Mouse (Mus musculus) layer of hippocampus, adult 18-20 months (tissue): ENCODE measurements around the gene Plch2. TPM values are rescaled to one million over a fixed set of nuclear protein-coding genes. Genes with fewer than 3 reads are reported as not detected.

Source experiments
- DNase-seq, 2 experiments: peaks; one replicate each; pipeline ENCODE4 v3.0.0; 2022; ENCODE audit warnings: low spot score in 2 of 2
- total RNA-seq, 2 experiments: library from RNA; stranded (reverse); gene quantifications; 2 replicates each; pipeline ENCODE4 v1.2.3; 2021

Gene Plch2
- total RNA-seq, 2 experiments from 2014 or later = 93.4 to 102 TPM

DNA sequence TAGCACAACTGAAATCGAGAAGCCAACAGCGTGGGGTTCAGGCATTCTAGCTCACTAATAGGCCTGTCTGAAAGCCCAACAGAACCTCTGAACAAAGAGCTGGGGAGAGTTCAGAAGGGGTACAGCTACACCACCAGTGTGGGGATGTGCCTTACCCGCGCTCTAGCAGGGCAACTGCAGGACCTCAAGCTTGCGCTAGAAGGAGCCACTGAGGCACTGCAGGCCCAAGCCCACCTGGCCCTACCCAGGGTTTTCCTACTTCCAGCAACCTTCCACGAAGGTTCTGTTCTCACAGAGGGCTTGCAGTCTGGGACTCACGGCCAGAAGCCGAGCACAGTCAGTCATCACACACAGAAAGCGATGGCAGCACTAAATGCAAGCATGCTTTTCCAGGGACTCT, 18.6 kb upstream of the Plch2 start:
- no peak for DNase-seq

DNA sequence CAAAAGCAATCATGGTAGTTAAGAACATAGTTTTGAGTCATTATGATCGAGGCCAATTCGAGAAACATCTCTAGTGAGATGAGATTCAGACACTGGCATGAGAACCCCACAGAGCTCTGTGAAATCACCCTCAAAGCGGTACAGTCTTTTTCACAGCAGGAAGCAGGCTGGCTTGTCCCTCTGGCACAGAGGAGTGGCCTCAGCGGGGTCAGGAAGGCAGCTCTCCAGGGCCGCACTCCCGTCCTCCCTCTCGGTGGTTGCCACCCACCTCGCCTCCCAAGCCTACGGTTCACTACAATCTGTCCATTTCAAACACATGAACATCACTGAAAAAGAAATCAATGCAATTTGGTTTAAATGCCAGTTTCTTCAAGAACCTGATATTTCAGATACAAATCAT, 17.8 kb upstream of the Plch2 start:
- no peak for DNase-seq

DNA sequence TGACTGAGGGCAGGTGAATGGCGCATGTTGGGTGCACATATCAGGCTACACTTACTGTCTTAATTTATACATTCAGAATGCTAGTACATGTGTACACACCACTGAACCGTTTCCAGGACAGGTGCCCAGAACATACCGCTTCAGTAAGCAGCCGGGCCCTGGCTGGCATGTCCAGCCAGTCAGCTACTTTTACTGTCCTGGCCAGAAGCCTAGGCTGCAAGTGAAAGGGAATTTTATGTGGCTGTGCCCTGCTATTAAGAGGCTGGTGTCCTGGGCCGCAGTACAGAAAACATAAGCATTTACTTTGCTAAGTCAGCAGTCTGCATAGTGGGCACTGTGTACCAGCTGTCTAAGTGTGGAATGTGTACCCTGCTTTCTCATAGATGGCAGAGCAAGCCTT, 14.3 kb upstream of the Plch2 start:
- DNase-seq = no peak

DNA sequence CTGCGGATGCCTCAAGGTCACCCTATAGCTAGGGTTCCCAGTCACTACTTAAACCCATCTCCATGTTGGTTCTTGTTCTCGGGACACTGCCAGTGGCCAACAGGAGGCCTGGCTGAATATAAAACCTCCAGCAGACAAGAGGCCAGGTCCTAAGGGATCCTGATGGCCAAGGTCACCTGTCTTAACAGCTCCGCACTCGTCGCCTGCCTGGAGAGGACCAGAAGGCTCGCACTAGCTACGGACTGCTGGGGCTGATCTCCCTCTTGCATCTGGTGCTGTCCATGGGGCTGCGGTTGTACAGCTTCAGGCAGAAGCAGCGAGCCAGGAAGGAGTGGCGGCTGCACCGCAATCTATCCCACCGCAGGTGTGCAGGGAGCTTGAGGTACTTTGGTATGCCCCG, 13.6 kb upstream of the Plch2 start:
- DNase-seq = no peak

DNA sequence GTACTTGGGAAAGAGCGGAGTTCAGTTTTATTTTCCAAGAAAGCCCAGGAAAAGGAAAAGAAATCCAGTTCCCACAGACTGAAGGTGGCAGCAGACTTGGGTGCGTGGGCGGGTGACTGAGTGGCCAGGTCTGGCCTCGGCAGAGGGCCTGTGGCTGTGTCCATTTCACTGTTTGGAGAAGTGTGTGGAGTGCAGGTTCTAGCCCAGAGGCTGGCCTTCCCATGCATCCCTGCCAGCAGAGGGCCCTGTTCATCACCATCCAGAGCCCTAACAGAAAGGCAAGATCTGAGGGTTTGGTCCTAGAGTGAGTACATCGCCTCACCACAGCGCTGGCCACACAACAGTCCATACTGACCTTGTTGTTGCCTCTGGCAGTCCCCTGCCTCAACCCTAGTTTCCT, 12.6 kb upstream of the Plch2 start:
- peak in 1 of 2 experiments; percentile 46 for DNase-seq

DNA sequence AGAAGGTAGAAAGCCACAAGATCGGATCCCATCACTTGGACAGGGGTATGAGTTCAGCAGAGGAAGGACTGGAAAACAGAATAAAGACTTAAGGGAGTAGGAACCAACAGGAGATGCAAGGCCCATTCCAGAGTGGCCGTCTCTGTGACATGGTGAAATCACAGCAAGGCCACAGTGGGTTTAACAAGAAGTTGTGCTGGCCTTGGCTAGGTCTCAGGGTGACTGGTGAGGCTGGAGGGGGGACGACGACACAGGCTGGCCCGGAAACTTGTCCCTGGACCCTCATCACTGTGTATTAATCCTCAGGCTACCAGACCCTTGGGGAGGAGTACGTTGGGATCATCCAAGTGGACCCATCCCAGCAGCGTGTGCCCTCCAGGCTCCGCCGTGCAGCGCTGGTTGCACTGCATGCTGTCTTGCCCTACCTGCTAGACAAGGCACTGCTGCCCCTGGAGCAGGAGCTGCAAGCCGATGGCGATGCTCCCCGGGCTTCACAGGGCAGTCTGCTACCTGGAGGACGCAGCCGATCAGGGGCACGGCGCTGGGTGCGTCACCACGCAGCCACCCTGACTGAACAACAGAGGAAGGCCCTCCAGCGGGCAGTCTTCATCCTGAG, 11.9 kb upstream of the Plch2 start:
- DNase-seq = no peak

DNA sequence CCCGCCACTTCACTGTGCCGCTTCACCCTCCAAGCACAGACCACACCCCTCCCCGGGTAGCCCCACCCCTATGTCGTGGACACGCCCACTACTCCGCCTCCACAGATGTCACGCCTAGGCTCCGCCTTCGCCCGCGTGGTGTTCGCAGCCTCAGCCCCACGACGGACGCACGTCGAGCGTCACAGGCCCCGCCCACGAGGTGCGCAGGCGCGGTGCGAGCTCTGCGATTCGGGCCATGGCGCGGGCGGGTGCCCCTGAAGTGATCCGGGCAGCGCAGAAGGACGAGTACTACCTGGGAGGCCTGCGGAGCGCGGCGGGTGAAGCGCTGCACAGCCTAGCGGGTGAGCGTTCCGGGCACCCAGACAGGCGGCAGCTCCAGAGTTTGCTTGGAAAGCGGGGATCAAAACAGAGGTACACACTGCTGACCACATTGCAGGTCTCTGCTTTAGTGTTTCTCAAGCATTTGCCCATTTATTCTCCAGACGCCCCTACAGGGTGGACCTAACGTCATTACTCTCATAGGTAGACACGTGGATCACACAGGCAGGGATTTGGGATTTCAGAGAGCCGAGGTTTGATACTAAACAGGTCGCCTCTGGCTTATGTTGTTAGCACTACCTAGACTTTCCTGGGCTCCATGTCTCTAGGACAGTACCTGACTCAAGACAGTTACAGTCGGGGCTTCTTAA, 10.4 kb upstream of the Plch2 start, which contains the start of gene Pex10:
Pex10 (plus strand) TSS at position 183 of the 689 bp plus-strand sequence.
- peak; percentile 96 to 97 for DNase-seq

DNA sequence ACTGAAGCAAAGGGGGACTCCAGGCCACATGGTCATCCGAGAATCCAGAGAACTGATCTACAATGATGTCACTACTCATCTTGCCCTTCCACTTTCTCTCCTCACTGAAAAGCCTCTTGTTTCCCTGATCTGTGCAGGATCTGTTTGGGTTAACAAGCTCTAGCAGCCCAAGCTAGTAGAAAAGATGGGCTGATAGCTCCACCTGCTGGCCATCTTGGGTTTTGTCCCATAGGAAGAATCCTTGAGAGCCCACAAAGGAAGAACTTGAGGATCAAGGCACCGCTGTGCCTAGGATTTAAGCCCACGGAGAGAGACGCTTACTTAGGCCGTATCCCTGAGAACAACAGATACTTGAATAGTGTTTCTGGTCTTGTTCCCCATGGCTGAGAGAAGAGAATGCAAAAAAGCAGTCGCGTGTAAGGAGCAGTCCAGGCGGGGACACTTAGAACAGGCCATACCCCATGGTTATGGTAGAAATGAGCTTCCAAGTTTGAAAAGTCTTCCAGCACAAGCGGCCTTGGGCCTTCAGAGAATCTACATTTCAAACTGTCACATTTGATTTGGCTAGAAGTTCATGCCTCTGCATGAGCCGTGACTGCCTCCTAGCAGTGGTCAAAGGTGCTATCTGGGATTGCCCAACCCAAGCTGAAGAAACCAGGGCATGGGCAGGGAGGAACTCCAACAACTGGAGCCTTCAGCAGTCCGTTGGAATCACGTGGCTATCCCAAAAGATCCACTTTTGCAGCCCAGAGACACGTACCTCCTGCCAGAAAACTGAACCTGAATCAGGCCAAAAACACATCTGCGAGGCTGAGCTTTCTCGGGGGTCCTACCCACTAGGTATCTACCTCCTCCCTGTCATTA, 9.6 kb upstream of the Plch2 start:
- peak; percentile 89 to 97 for DNase-seq

DNA sequence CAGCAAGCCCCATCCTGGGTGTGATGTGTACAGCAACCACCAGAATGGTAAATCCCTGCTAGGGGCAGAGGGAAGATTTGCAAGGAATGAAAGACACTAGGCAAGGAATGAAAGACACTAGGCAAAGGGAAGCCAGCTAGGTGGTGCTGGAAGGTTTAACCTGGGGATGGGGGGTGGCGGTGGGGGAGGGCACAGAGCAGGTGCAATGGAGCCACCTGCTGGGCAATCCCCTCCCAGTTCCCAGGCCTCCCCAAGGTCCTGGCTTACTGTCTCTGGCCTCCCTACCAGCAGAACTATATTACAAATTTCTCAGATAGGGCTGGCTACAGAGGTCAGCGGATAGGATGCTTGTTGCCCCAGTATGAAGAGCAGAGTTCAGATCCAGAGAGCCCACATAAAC, 7.9 kb upstream of the Plch2 start:
- no peak for DNase-seq

DNA sequence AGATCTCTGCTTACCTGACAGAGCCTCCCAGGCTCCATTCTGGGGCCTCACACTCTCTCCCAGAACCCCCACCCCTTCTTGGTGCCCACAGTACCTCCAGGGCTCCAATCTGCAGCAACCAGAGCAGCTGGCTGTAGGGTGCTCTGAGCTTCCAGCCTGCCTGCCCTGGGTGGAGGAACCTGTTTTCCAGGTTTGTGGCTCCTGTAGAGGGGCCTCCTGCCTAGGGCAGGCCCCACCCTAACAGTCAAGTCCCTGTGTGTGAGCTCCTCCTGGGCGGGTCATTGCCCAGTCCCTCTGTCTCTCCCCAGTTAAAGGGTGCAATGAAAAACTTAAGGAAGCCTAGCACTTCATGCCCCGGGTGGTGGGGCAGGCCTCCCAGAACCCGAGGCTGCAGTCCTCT, 7.3 kb upstream of the Plch2 start:
- DNase-seq = no peak

DNA sequence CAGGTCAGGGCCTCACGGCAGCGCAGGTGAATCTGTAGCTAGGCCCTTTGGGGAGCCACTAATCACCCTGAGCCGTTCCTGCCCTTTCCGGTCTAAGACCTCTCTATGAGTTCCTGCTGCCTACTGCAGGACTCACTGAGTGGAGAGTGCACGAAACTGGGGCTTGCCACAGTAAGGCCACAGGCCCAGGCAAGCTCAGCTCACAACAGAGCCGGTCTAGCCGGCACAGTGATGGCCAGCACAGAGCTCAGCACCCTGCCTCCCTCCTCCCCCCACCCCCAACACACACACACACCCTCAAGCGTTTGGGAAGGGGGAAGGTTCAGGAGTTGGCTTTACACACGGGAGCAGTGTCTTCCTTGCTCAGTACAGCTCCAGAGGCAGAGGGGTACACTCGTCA, 1.7 kb upstream of the Plch2 start:
- DNase-seq = no peak

DNA sequence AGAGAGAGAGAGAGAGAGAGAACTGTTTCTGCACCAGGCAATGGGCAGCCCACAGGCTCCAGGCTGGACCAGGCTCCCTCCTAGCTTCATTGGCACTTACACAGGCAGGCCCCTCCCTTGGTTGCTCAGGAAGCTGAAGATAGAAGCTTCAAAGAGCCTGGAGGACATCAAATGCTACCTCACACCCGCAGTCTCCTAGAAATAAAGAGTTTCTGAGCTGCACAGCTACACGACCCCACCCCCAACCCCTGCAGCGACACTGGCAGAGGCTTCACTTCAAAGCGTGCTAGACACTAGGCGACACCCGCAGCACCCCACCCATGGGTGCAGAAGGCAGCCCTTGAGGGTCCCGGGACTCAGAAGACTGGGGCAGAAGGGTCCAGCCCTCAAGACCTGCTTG, 6.5 kb downstream of the Plch2 start:
- no peak for DNase-seq

DNA sequence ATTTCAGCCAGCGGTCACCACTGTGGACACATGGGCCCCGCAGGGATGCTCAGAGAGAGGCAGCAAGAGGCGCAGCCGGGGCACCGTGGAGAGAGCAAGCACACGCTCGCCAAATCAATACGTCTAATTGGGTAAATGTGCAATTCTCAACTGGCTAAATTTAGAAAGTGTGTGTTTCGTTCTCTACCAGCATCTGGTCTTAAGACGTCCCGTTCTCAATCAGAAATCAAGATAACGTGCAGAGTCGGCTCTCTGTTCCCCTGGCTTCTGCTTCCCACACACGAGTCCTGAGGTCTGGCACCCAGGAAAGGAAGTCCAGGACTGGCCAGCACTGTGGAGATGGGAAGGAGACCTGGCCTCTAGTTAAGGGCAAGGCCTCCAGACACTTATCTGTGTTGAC, 9.9 kb downstream of the Plch2 start:
- peak in 1 of 2 experiments; percentile 55 for DNase-seq

DNA sequence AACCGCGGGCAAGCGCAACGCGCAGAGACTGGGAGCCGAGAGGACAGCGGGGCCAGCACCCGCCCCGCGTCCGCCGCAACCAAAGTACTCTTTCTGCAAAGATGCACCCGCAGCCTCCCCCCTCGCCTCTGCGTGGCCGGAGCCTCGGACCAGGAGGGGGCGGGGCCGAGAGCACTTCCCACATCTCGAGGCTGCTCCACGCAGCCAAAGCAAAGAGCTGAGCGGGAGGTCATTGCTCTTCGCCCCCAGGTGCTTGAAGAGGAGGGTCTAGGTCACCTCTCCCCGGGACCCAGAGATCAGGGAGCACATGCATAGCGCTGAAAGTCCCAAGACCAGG, 13.3 kb downstream of the Plch2 start:
- DNase-seq = no peak

DNA sequence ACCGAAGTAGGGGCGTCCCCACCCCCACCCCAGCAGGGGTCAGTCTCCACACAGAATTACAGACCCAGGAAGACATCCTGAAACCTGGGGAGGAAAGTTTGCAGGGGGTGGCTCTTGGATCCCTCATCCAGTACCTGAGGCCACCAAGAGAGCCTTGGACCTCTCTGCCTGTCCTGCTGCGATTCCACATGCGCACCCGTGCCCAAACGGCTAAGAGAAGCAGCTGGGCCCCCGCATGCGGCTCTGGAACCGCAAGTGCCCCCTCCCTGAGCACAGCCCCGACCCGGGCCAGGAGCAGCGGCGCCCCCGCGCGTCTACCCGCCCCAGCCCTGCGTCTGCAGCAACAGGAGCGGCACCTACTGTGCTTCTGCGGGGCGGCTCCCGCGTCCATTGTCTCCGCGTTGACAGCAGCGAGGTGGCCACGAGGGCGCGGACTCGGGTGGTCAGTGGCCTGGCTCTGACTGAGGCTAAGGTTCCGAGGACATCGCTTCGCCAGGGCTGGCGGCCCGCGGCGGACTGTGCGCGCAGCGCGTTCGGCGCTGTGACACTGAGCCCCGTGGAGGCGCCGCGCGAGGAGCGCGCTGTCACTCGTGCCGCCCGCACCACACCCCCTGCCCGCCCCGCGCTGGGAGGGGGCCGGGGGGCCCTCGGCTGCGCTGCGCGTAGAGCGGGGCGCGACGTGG, 13.8 kb downstream of the Plch2 start:
- DNase-seq = peak in 1 of 2 experiments; percentile 59

DNA sequence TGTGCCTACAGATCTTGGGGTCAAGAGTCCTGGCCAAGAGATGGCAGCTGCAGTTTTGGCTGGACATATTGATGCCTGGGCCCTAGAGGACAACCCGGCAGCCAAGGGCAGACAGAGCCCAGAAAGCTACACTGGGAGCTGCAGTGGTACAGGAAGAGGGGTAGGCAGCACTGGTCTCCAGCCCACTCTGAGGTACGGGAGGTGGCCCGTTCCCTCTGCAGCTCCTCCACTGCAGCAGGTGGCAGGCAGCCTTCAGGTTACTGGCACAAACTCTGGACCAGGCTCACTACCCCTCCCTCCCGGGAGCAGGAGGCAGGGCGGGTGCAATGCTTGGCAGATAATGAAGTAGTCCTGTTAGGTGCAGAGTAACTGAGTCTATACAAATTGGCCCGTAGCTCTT, 15.9 kb downstream of the Plch2 start:
- DNase-seq = no peak

DNA sequence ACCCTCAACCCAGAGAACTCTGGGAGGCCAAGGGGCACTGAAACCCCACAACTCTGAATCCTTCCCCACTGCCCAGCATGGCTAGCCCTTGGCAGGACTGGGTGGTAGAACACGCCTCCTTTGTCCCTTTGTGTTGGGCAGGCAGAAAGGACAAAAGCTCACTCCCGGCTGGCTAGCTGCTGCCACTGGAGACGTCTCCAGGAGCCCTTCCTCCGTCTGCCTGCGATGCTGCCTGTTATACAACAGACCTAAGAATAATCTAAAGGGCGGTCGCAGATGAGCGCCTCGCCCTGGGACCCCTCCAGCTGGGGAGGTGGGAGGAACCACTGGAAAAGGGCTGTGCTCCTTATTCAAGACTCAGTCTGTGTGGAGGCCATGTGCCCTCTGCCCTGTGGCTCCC, 16.4 kb downstream of the Plch2 start:
- peak in 1 of 2 experiments; percentile 44 for DNase-seq

DNA sequence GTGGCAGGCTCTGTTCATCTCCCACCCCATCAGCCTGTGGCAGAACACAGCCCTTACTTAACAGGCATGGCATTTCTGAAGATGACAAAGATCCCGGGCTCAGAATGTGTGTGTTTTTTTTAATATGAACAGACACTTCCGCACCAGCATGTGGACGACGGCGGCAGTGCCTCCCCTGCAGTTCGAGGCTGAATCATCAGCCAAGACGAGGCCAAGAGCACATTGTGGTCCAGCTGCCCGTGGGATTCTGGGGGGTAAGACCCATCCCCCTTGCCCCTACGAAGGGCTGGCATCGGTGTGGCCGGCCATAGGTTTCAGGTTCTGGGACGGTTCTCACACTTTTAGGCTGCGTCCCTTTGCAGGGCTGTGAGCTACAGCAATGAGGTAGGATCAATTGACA, 21.8 kb downstream of the Plch2 start:
- peak in 1 of 2 experiments; percentile 51 for DNase-seq

DNA sequence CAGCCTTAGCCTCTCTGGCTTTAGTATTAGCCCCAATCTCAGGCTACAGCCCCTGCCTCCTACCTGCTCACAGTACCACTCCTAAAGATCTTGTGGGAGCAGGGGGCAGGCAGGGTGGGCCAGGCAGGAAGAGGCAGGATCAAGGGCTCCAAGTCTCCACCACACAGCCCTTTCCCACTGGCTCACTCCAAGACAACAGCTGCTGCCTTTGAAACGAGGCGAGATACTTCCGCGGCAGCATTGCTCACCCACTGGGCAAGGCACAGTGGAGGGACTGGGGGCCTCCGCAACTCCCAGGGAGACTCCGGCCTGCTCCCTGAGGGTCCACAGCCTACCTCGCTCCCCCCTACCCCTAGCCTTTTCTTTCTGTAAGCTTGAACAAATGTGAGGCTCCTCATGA, 22.4 kb downstream of the Plch2 start:
- DNase-seq = no peak

DNA sequence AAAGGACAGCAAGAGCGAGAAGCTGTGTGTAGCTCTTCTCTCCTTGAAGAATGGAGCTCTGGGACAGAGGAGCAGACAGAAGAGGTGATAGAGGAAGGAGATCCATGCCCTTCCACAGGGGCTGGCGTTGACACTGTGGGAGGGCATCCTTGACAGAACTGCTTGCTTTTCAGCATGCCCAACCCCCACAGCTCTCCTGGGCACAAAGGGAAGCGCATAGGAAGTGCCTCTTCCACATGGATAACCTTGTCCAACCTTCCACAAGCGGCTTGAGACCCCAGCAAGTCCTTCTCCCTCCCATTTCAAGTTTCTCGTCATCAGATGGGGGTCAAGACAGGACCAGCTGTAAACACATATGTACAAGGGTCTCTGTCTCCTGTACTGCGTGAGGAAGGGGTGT, 23.5 kb downstream of the Plch2 start:
- DNase-seq = no peak

DNA sequence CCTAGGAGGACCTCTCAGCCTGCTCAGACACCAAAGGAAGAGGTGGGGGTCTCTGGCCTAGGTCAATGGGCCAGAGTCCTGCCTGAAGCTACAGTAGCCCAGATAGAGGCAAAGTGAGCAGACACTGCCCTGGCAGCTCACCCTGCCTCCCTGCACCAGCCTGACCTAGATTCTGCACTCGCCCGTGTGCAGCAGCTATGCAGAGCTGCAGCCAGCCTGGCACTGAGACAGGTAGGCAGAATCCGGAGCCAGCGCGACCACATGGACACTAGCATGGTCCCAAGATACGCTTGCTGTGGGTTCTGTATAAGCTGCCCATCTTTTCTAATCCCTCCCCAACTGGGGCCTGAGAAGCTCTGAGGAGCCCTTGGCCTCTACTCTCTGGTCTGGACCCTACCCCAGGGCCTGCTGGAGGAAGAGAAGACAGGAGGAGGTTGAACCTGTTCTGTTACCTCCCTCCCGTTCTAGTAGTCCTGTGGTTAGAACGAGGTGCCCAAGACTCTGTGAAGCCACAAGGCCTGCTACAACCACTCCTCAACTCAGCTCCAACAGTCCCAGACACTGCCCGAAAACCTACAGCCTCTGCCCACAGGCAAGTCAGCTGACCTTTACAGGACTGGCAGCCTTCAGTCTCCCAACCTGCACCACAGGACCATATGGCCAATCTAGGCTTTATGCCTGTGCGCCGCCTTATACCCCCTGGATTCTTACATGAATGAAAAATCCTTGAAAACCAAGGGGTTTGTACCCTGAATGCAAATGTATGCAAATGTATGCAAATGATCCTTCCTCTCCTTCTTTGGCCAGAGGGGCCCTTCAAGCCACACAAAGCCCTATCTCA, 32.2 kb downstream of the Plch2 start:
- no peak for DNase-seq
